Mouse (Mus musculus): Measurements from ENCODE around the gene Fbxw8. TPM values are rescaled to one million over a fixed set of nuclear protein-coding genes. Genes with fewer than 3 reads are reported as not detected.
A peak's percentile ranks its signal among the peaks of the same experiment; 100 is the strongest.

Gene Fbxw8
- polyA plus RNA-seq, 1 experiment, result 55.1 TPM

DNA sequence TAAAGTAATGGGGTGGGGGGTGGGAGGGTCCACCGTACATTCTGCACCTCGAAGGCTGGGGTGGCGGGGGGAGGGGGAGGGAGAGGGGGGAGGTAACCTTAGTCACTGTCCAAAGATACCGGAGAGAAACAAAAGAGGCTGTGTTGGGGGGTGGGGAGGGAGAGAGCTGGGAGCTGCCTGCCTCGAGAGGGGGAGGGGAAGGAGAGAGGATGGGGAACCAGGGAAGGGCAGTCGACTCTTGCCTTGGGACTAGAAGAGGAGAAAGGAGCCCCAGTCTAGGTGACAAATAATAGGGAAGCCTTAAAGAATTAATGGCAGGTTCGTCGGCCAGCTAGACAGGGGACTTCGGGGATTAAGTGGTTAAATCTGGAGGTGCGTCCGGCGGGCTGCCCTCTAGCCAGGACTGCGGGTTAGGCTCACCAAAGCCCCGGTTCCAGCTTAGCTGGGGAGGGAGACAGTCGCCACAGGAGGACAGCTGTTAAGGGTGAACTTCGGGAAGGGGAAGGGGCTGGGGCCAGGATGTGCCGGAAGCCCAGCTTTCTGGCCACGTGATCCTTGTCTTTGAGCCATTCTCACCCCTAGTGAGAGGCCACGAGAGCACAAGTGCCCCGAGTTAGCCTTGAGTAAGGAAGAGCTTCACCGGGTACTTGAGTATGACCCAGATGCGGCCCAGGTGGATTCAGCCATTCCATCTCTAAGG lies 19.2 kb upstream of the Fbxw8 start:
- no peak for DNase-seq (ENCODE audit: low read depth)
- TF ChIP-seq CTCF (IDR thresholded peaks at IDR 0.05; ENCODE audit: borderline replicate concordance, extremely low read depth, insufficient read depth, insufficient read length) (no peak), POLR2A (IDR thresholded peaks at IDR 0.05; ENCODE audit: borderline replicate concordance, extremely low read depth, insufficient read depth, insufficient read length, poor library complexity, severe bottlenecking) (no peak)

DNA sequence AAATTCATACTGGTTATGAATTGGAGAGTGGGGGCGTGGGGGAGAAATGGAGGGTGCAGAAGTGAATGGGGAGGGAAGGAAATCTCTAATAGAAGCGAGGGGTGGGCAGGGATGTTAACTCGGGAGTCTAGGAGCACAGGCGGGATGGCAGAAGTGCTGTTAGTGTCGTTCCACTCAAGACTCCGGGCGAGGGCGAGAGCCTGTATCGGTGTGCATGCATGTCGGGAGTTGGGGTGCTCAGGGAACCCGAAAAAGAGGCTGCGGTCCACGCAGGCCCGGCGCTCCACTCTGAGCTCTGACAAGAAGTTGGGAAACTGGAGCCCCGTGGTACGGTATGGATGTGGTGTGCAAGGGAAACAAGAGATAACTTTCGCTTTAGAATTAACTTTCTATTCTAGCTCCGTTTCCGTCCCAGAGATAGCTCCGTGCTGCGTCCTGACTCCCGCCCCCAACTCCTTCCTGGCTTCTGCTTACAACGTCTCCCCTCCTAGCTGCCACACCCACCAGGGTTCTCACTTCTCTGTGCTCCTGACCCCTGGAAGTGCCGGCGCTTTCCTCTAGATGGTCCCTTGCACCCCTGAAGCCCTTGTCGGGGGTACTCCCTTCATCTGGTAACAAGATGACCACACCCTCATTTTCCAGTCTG lies 16.9 kb upstream of the Fbxw8 start:
- TF ChIP-seq CTCF (IDR thresholded peaks at IDR 0.05; ENCODE audit: borderline replicate concordance, extremely low read depth, insufficient read depth, insufficient read length), result no peak
- no peak for TF ChIP-seq POLR2A (IDR thresholded peaks at IDR 0.05; ENCODE audit: borderline replicate concordance, extremely low read depth, insufficient read depth, insufficient read length, poor library complexity, severe bottlenecking)
- no peak for DNase-seq (ENCODE audit: low read depth)

DNA sequence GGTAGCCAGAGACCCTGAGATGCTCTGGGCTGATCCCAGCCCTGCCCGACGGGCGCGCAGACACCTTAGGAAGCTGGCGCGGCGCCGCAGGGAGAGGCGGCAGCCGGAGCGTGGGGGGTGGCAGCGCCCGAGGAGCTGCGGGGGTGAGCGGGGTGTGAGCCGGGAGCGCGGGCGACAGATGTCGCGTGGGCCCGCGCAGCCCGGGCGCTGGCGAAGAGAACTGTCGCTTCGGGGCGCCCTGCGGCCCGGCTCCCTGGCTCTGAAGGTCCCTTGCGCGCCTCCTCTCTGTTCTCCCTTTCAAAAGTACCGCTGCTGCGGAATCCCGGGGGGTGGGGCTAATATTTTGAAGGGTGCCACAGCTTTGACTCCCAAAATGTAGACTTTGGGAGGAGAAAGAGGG lies 16.4 kb upstream of the Fbxw8 start:
- DNase-seq (ENCODE audit: low read depth), result no peak
- TF ChIP-seq POLR2A (IDR thresholded peaks at IDR 0.05; ENCODE audit: borderline replicate concordance, extremely low read depth, insufficient read depth, insufficient read length, poor library complexity, severe bottlenecking) (no peak), CTCF (IDR thresholded peaks at IDR 0.05; ENCODE audit: borderline replicate concordance, extremely low read depth, insufficient read depth, insufficient read length) (no peak)

DNA sequence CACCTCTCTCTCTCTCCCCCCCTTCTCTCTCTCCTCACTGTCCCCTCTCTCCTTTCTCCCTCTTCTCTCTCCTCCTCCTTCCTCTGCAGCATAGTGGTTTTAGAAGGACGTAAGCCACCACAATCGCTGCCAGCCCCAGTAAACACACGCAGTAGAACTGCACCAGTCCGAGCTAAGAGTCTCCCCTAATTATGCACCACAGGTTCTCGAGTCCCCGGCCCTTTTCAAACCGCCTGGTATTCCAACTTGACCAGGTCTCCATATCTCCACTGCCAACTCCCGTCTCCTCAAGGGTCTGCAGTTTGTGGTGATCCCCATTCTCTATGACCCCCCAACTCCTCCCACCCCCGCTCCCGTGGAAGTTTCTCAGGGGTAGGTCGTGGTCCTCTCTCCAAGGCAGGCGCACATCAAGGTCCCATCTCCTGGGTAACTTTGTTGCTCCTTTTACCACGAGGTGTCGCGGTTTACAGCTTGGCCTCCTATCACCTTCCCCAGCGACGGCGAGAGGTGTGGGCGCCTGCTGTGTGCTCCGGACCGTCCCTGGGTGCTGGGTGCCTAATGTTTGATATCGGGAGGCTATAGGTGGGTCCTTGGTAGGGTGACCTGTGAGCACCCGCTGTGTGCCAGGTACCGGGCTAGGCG lies 15.7 kb upstream of the Fbxw8 start:
- peak; percentile 44 for DNase-seq (ENCODE audit: low read depth)
- TF ChIP-seq CTCF (IDR thresholded peaks at IDR 0.05; ENCODE audit: borderline replicate concordance, extremely low read depth, insufficient read depth, insufficient read length) (peak; percentile 43; the same call in 1 of the 2 replicates), POLR2A (IDR thresholded peaks at IDR 0.05; ENCODE audit: borderline replicate concordance, extremely low read depth, insufficient read depth, insufficient read length, poor library complexity, severe bottlenecking) (no peak)

DNA sequence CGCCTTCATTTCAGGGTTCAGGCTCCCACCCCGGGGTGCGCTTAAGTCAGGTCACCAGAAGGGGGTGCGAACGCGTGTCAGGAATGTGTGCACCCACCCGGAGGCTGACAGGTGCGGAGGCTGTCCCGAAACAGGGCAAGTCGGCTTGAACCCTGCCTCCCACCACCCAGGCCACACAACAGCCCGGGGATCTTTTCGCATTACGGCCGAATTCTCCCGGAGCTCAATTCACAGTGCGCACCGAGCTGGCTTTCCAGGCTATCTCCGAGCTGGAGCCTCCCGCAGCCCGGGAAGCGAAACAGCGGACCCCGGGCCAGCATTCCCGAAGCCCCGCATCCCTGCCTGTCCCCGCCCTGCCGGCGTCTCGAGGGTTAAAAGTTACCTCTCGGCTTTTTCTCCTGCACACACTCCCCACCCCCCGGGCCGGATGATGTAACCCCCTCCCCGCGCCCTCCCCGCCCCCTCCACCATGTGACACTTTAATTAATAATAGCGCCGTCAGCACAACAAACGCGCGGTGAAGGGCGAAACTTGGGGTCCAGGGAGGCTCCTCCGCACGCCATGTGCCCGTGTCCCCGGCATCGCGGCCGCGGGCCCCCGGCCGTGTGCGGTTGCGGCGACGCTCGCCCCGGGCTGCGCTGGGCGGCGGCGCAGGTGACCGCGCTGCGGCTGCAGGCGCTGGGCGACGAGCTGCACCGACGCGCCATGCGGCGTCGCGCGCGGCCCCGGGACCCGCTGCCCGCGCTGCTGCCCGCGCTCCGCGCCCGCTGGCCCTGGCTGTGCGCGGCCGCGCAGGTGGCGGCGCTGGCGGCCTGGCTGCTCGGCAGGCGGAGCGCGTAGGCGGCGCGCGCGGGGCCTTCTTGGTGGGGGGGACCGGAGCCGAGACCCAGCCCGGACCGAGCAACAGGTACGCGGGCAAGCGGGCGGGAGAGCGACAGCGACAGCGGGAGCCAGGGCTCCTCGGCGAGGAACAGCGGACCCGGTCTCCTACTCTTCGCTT lies 14.3 kb upstream of the Fbxw8 start:
- TF ChIP-seq CTCF (IDR thresholded peaks at IDR 0.05; ENCODE audit: borderline replicate concordance, extremely low read depth, insufficient read depth, insufficient read length) (peak; percentile 24; the same call in 1 of the 2 replicates), POLR2A (IDR thresholded peaks at IDR 0.05; ENCODE audit: borderline replicate concordance, extremely low read depth, insufficient read depth, insufficient read length, poor library complexity, severe bottlenecking) (no peak)
- peak; percentile 37 for DNase-seq (ENCODE audit: low read depth)

DNA sequence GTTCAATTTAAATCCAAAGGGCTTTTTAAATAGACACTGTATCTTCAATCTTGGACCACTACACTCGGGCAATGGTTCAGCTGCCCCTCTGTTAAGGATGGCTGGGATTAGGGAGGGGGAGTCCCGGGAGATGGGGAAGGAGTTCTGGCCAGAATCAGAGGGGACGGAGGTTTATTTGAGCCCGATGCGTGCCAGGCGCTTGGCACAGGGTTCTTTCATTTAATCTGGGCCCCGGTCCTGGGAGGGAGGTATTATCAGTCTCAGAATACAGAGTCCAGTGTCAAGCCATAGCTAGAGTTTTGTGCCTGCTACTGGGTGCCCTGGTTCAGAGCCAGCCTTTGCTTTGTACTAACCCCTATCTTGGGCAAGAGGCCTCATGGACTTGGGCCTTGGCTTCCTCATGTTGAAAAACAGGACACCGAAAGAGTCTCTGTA lies 12.3 kb upstream of the Fbxw8 start:
- no peak for TF ChIP-seq POLR2A (IDR thresholded peaks at IDR 0.05; ENCODE audit: borderline replicate concordance, extremely low read depth, insufficient read depth, insufficient read length, poor library complexity, severe bottlenecking)
- TF ChIP-seq CTCF (IDR thresholded peaks at IDR 0.05; ENCODE audit: borderline replicate concordance, extremely low read depth, insufficient read depth, insufficient read length), result no peak
- peak; percentile 75 for DNase-seq (ENCODE audit: low read depth)

DNA sequence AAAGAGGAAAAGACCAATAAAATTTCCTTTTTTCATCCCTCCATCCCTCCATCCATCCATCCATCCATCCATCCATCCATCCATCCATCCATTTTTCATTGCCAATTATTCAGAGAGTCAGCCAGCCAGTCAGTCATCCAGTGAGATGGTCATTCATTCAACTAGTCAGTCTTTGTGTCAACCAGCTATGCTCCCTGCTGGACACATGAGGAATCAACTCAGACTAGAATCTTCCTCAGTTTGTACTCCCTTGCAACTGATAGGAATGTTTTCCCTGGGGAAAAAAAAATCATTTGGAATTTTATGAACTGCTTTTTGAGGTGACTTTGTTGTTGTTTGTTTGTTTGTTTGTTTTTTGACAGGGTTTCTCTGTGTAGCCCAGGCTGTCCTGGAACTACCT lies 10.2 kb upstream of the Fbxw8 start:
- no peak for TF ChIP-seq CTCF (IDR thresholded peaks at IDR 0.05; ENCODE audit: borderline replicate concordance, extremely low read depth, insufficient read depth, insufficient read length)
- no peak for TF ChIP-seq POLR2A (IDR thresholded peaks at IDR 0.05; ENCODE audit: borderline replicate concordance, extremely low read depth, insufficient read depth, insufficient read length, poor library complexity, severe bottlenecking)
- no peak for DNase-seq (ENCODE audit: low read depth)

DNA sequence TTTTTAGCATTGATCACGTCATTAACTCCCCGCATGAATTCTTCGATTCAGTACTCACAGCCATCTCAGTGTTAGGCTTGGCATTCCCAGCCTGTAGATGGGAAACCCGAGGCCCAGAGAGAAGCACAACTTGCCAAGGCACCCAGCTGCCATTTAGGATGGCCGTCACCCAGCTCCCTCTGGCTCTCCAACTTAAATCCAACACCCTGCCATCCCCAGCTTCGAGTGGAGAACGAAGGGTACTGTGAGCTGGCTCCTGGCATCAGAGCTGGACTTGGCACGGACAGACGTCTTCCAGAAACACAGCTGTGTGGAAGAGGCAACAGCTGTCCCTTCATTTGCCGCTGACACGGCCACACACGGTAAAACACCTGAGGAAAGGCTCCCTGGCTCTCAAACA lies 9.3 kb upstream of the Fbxw8 start, which contains the start of gene Hrk:
Gene Hrk, plus strand, starts transcription at position 68 of the 400 bp plus-strand sequence.
- peak; percentile 31 for DNase-seq (ENCODE audit: low read depth)

DNA sequence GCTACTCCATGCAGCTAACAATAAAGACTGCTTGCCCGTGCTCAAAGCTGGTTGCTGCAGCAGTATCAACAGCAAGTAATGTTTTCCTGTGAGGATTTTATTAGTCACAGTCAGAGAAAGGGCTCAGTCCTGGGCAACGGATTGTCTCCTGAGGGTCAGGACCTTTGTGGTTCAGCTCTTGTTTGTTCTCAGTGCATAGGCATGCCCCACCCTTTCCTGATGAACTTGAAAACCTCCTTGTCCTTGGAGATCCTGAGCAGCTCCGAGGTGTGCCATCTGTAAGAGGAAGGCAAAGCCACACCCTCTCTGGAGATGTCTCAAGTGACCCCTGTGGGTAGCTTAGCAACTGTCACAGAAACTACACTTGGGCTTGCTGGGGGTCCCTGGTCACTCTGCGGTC lies 5.4 kb upstream of the Fbxw8 start:
- no peak for TF ChIP-seq CTCF (IDR thresholded peaks at IDR 0.05; ENCODE audit: borderline replicate concordance, extremely low read depth, insufficient read depth, insufficient read length)
- no peak for TF ChIP-seq POLR2A (IDR thresholded peaks at IDR 0.05; ENCODE audit: borderline replicate concordance, extremely low read depth, insufficient read depth, insufficient read length, poor library complexity, severe bottlenecking)
- no peak for DNase-seq (ENCODE audit: low read depth)

More for the DNA sequence above, 9.3 kb upstream of the Fbxw8 start, which contains the start of gene Hrk:
- TF ChIP-seq CTCF (IDR thresholded peaks at IDR 0.05; ENCODE audit: borderline replicate concordance, extremely low read depth, insufficient read depth, insufficient read length) (no peak), POLR2A (IDR thresholded peaks at IDR 0.05; ENCODE audit: borderline replicate concordance, extremely low read depth, insufficient read depth, insufficient read length, poor library complexity, severe bottlenecking) (no peak)

DNA sequence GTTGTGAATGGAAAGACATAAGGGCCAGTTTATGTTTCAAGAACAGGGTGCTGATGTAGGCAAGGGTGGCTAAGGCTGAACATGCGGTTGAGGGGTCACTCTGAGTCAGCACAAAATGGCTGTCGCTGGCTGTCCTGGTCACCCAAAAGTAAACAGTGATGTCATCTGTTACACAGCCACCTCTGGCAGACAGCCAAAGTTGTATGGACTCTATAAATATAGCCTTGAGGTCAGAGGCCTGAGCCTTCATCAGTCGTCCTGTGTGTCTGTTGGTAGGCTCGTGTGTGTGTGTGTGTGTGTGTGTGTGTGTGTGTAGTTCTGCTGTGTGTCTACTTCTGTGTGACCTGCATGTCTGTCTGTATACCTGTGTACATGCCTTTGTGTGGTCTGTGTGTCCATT lies 1.7 kb upstream of the Fbxw8 start:
- no peak for DNase-seq (ENCODE audit: low read depth)
- TF ChIP-seq CTCF (IDR thresholded peaks at IDR 0.05; ENCODE audit: borderline replicate concordance, extremely low read depth, insufficient read depth, insufficient read length), result no peak
- TF ChIP-seq POLR2A (IDR thresholded peaks at IDR 0.05; ENCODE audit: borderline replicate concordance, extremely low read depth, insufficient read depth, insufficient read length, poor library complexity, severe bottlenecking), result no peak
